Mouse (Mus musculus) heart, embryonic 13.5 days (tissue): ENCODE measurements around the gene Nacc1. TPM values are rescaled to one million over a fixed set of nuclear protein-coding genes. Genes with fewer than 3 reads are reported as not detected.

ENCODE experiments used
- ATAC-seq: fragments of 200-750 bp; cut with Nextera tagmentation; 2 replicates; pipeline ENCODE4 v1.8.0; 2017; ENCODE audit warnings: moderate TSS enrichment; ENCODE audit not compliant: insufficient number of reproducible peaks, low FRiP score, low TSS enrichment; ENCODE audit errors: extremely low read depth
- H3K27ac ChIP-seq: fragments of 300-500 bp; sonication (generic); replicated peaks from 2 replicates; pipeline ENCODE4 v1.5.1; 2015; ENCODE audit warnings: moderate library complexity, mild to moderate bottlenecking, inconsistent platforms
- H3K27me3 ChIP-seq: fragments of 300-500 bp; sonication (generic); replicated peaks from 2 replicates; pipeline ENCODE4 v1.6.1; 2015; ENCODE audit warnings: mild to moderate bottlenecking, inconsistent platforms
- H3K36me3 ChIP-seq: fragments of 300-500 bp; sonication (generic); 2 replicates; pipeline ENCODE4 v1.6.1; 2015; ENCODE audit warnings: mild to moderate bottlenecking, inconsistent platforms
- H3K4me1 ChIP-seq: fragments of 300-500 bp; sonication (generic); 2 replicates; pipeline ENCODE4 v1.6.1; 2015; ENCODE audit warnings: inconsistent platforms
- H3K4me2 ChIP-seq: fragments of 300-500 bp; sonication (generic); 2 replicates; pipeline ENCODE4 v1.6.1; 2015; ENCODE audit warnings: inconsistent platforms, mild to moderate bottlenecking, moderate library complexity
- H3K4me3 ChIP-seq: fragments of 300-500 bp; sonication (generic); 2 replicates; pipeline ENCODE4 v1.5.1; 2015; ENCODE audit warnings: moderate library complexity, mild to moderate bottlenecking, inconsistent platforms
- H3K9ac ChIP-seq: fragments of 300-500 bp; sonication (generic); 2 replicates; pipeline ENCODE4 v1.6.1; 2015; ENCODE audit warnings: inconsistent platforms, mild to moderate bottlenecking, moderate library complexity
- H3K9me3 ChIP-seq: fragments of 300-500 bp; sonication (generic); 2 replicates; pipeline ENCODE4 v1.6.1; 2016; ENCODE audit warnings: inconsistent platforms
- WGBS: fragments of 180-500 bp; shearing (Covaris S2); methylation state at CpG from one replicate; pipeline ENCODE4 v1.1.7; 2015; ENCODE audit warnings: mixed read lengths; 5-methylcytosine and 5-hydroxymethylcytosine counted together
- polyA plus RNA-seq: library from polyadenylated mRNA; unstranded; fragments of >200 nt; fragmentation: Nextera tagmentation; extraction: Ambion mirVana; gene quantifications from 2 replicates; pipeline ENCODE4 v1.2.1, GENCODE M21; 2015

Nacc1 gene
- polyA plus RNA-seq, 1 experiment from 2014 or later = 15.7 TPM

DNA sequence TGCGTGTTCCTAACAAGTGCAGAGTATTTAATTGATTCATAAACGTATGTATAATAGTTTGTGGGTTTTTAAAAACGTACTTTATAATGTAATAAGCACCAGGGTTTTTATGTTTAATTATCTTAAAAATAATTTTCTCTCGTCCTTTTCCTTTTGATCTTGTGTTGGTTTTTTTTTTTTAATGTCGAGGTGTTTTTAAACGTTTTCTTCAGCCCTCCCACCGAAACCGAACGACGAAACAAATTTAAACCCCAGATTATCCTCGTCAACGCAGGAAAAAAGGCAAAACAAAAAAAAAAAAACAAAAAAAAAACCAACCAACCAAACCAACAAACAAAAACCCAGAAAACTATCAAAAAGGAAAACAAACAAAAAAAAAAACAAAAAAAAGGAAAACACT lies 18.3 kb upstream of the Nacc1 start:
- H3K4me2 ChIP-seq = peak overlapping the region; percentile 74
- H3K27me3 ChIP-seq = peaks cover 71% of the 10 kb centered on the region
- H3K9ac ChIP-seq = peak overlapping the region; percentile 87
- peak overlapping the region; percentile 93 for H3K27ac ChIP-seq
- H3K36me3 ChIP-seq = peaks cover 17% of the 10 kb centered on the region
- H3K4me3 ChIP-seq = peak overlapping the region; percentile 57
- ATAC-seq = no peak
- 4% methylated on average over 12 of the region's 12 CpGs for WGBS
- peaks cover 84% of the 10 kb centered on the region for H3K4me1 ChIP-seq
- no peaks in the 10 kb centered on the region for H3K9me3 ChIP-seq

DNA sequence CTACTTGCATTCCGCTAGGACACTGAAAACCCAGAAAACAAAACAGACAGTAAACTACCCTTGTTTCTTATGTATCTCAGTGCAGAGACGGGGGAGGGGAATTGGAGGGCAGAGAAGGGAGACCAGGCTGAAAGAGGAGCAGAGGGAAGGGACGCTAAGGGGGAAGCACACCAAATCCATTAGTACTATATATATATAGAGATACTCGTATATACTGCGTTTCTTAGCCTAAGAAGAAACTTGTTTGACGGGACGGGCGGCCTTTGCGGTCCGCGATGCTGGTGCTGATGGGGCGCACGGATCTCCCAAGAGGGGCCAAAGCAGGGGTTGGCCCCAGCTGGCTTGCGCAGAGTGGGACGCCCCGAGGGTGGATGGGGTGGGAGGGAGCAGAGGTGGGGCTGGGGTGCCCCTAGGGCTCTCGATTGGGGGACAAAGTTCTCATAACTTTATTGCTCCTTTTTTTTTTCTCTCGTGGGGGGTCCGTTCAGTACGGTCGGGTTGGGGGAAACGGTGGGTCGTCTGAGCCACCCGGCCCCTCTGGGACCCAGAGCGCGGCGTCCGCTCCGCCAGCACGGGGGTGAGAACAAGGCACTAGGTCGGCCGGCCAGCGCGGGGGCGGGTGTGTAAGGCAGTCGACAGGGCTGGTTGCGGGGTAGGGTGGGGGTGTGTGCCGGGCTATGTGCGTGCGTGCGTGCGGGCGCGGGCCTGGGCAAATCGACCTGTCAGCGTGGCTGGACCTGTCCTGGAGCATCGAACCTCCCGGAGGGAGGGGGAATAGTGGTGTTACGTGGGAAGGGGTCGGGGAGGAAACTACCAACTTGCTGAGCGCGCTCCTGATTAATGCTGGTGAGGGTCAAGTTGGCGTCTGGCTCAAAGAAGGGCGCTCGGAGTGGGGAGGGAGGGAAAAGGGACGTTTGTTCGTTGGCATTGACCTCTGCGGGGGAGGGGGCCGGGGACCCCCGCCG lies 17.5 kb upstream of the Nacc1 start:
- Histone ChIP-seq H3K4me1 (peaks cover 87% of the 10 kb centered on the region), H3K36me3 (peaks cover 16% of the 10 kb centered on the region), H3K9me3 (no peaks in the 10 kb centered on the region), H3K27me3 (peaks cover 71% of the 10 kb centered on the region), H3K4me3 (peak overlapping the region; percentile 57), H3K9ac (peak overlapping the region; percentile 87), H3K27ac (peak overlapping the region; percentile 93), H3K4me2 (peak overlapping the region; percentile 74)
- 2% methylated on average over 61 of the region's 61 CpGs for WGBS
- no peak; the same call in 1 of the 2 replicates for ATAC-seq

GRCm38 (mm10) chr8:84704356-84704755 lies 16.7 kb upstream of the Nacc1 start:
- peaks cover 85% of the 10 kb centered on the region for H3K4me1 ChIP-seq

DNA sequence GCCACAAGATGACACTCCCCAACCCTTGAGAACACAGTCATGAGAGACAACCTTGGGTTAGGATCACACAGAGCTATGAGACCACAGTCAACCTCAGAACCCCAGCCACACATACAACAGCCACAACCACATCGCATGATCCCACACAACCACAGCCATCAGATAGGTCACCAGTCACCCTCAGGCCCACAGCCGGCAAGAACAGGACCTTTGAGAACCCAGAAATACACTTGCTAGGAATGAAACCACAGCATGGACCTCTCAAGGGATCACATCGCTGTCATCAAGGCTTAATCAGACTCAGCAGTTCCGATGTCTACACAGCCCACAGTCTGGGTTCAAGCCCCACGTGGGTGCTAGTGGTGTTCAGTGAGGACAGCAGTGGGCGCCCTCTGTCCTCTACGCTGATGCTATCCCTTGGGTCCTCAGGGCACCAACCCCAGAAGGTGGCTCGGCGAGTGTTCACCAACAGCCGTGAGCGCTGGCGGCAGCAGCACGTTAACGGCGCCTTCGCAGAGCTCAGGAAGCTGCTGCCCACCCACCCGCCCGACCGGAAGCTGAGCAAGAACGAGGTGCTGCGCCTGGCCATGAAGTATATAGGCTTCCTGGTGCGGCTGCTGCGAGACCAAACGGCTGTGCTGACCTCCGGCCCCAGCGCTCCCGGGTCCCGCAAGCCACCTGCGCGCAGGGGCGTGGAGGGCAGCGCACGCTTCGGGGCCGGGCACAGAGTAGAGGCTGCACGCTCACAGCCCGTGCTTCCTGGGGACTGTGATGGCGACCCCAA lies 16.0 kb upstream of the Nacc1 start:
- H3K36me3 ChIP-seq = peaks cover 26% of the 10 kb centered on the region
- no peaks in the 10 kb centered on the region for H3K9me3 ChIP-seq
- peak overlapping the region; percentile 93 for H3K27ac ChIP-seq
- peak overlapping the region; percentile 74 for H3K4me2 ChIP-seq
- peak overlapping the region; percentile 87 for H3K9ac ChIP-seq
- WGBS = 10% methylated on average over 38 of the region's 38 CpGs
- ATAC-seq = no peak
- H3K4me3 ChIP-seq = peak overlapping the region; percentile 57
- H3K27me3 ChIP-seq = peaks cover 66% of the 10 kb centered on the region
- H3K4me1 ChIP-seq = peaks cover 85% of the 10 kb centered on the region

More at GRCm38 (mm10) chr8:84704356-84704755, 16.7 kb upstream of the Nacc1 start:
- H3K27ac ChIP-seq = peak overlapping the region; percentile 93
- peak overlapping the region; percentile 87 for H3K9ac ChIP-seq
- H3K27me3 ChIP-seq = peaks cover 71% of the 10 kb centered on the region
- ATAC-seq = 0 out of 2 replicates have a peak, but pooled peaks have one; percentile 21
- peak overlapping the region; percentile 74 for H3K4me2 ChIP-seq
- 3% methylated on average over 16 of the region's 16 CpGs for WGBS
- H3K9me3 ChIP-seq = no peaks in the 10 kb centered on the region
- peaks cover 19% of the 10 kb centered on the region for H3K36me3 ChIP-seq
- H3K4me3 ChIP-seq = peak overlapping the region; percentile 57

- peak overlapping the region; percentile 87 for H3K9ac ChIP-seq
- peak overlapping the region; percentile 93 for H3K27ac ChIP-seq
- 76% methylated on average over 6 of the region's 6 CpGs for WGBS
- H3K36me3 ChIP-seq = peaks cover 30% of the 10 kb centered on the region
- H3K4me3 ChIP-seq = peak overlapping the region; percentile 57
- peaks cover 86% of the 10 kb centered on the region for H3K4me1 ChIP-seq
- H3K9me3 ChIP-seq = no peaks in the 10 kb centered on the region
- peak overlapping the region; percentile 74 for H3K4me2 ChIP-seq
- peaks cover 60% of the 10 kb centered on the region for H3K27me3 ChIP-seq
- no peak for ATAC-seq
Measured at GRCm38 (mm10) chr8:84702963-84703465, 15.4 kb upstream of the Nacc1 start.

GRCm38 (mm10) chr8:84702561-84702960 lies 14.9 kb upstream of the Nacc1 start:
- H3K36me3 ChIP-seq = peaks cover 30% of the 10 kb centered on the region
- H3K4me3 ChIP-seq = peak overlapping the region; percentile 57
- peaks cover 55% of the 10 kb centered on the region for H3K27me3 ChIP-seq
- 62% methylated on average over 9 of the region's 9 CpGs for WGBS
- peak overlapping the region; percentile 93 for H3K27ac ChIP-seq
- peak overlapping the region; percentile 87 for H3K9ac ChIP-seq
- peak overlapping the region; percentile 74 for H3K4me2 ChIP-seq
- no peaks in the 10 kb centered on the region for H3K9me3 ChIP-seq
- H3K4me1 ChIP-seq = peaks cover 83% of the 10 kb centered on the region
- ATAC-seq = no peak

DNA sequence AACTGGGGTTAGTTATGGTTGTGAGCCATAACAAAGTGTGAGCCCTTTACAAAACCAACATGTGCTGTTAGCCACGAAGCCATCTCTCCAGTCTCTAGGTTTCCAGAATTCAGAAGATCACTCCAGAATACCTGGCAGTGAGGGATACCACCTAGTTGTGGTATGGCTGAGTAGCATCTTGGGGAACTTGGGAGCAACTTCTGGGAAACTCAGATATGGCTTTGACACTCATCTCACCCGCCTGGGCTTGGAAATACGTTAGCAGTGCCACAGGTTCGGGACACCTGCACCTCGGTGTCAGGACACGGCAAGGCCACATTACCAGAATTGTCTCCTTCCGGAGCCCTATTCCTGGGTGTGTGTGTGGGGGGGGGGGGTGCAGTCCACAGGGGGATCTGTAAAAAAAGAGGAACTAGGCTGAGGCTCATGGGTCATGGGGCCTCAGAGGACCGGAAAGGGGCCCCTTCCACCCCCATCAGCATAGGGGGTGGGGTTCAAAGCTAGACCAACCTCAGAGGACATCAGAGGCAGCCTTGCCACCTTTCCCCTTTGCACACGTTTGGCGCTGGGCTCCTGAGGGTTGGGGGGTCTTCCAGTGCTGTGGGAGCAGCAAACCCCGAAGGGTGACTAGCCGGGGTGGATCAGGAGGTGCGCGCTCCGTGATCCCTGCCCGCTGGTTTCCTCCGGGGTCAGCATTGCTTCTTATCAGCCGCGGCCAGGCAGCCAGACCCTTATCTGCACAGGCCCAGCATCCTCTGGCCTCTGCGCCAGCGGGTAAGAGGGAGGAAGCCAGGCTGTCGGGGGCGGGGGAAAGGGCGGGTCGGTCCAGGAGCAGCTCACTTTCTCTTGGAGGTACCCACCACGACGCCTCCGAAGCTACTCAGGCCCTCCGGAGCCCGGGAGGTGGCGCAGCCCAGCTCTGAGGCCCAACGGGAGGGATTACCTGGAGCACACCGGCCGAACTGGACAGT lies 13.6 kb upstream of the Nacc1 start, which contains the start of gene Lyl1:
Lyl1 (plus strand) TSS at position 517 of the 971 bp plus-strand sequence.
- H3K4me1 ChIP-seq = peaks cover 70% of the 10 kb centered on the region
- H3K9ac ChIP-seq = peak within 1 kb of the TSS; percentile 87
- H3K9me3 ChIP-seq = no peaks in the 10 kb centered on the region
- peak within 1 kb of the TSS; percentile 57 for H3K4me3 ChIP-seq
- peak; percentile 73 for ATAC-seq
- H3K27ac ChIP-seq = peak within 1 kb of the TSS; percentile 93
- H3K27me3 ChIP-seq = peaks cover 42% of the 10 kb centered on the region
- 5% methylated on average over 34 of the region's 34 CpGs for WGBS
- peak within 1 kb of the TSS; percentile 74 for H3K4me2 ChIP-seq
- H3K36me3 ChIP-seq = peaks cover 40% of the 10 kb centered on the region

- Histone ChIP-seq H3K27ac (peak overlapping the region; percentile 93), H3K9ac (peak overlapping the region; percentile 41; the same call in 1 of the 2 replicates), H3K4me2 (peak overlapping the region; percentile 74)
Measured at GRCm38 (mm10) chr8:84700526-84700925, 12.9 kb upstream of the Nacc1 start.

DNA sequence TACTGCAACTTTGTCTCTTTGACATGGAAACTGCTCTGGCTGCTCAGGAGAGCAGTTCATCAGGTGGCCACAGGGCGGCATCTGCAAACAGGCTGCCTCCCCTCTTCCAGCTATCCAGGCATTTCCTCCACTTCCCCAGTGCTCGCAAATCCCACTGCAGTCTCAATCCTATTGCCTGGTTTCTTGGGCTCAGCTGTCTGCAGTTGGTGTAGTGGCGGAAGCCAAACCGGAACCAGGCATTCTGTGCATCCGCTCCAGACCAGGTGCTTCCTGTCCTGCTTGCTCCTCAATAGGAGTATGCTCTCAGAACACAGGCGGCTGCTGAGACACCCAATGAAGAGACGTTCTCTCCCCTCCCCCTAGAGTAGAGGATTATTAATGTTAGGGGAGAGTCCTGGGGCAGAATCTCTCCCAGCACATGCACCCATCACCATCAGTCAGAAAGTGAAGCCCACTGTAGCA lies 12.2 kb upstream of the Nacc1 start:
- H3K36me3 ChIP-seq = peaks cover 54% of the 10 kb centered on the region
- 58% methylated on average over 7 of the region's 7 CpGs for WGBS
- H3K9me3 ChIP-seq = no peaks in the 10 kb centered on the region
- H3K4me3 ChIP-seq = peak overlapping the region; percentile 1; the same call in 1 of the 2 replicates
- peak overlapping the region; percentile 74 for H3K4me2 ChIP-seq
- peak overlapping the region; percentile 41 for H3K9ac ChIP-seq
- peak overlapping the region; percentile 93 for H3K27ac ChIP-seq
- H3K27me3 ChIP-seq = peaks cover 33% of the 10 kb centered on the region
- peaks cover 62% of the 10 kb centered on the region for H3K4me1 ChIP-seq
- ATAC-seq = no peak

More at GRCm38 (mm10) chr8:84700526-84700925, 12.9 kb upstream of the Nacc1 start:
- Histone ChIP-seq H3K4me1 (peaks cover 67% of the 10 kb centered on the region), H3K4me3 (peak overlapping the region; percentile 1; the same call in 1 of the 2 replicates), H3K27me3 (peaks cover 39% of the 10 kb centered on the region), H3K9me3 (no peaks in the 10 kb centered on the region), H3K36me3 (peaks cover 47% of the 10 kb centered on the region)
- WGBS = 68% methylated on average over 5 of the region's 5 CpGs
- no peak for ATAC-seq

DNA sequence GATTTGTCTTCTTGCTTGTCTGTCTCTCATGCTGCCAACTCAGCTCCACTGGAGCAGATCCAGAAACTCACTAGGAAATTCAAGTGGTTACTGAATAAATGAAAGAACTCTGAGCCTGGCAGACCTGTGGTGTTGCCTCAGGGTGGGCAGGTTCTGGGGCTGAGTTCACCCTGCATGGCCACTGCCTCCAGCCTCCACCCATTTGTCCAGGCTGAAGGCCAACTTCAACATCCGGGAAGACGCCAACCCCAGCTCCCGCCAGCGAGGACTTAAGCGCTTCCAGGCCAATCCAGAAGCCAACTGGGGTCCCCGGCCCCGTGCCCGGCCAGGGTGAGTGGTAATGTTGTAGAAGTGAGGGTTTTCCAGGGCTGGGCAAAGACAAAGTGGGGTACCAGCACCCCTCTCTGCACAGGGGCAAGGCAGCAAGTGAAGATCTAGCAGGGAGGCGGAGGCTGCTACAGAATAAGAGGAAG lies 11.3 kb upstream of the Nacc1 start:
- Histone ChIP-seq H3K27me3 (peaks cover 24% of the 10 kb centered on the region), H3K4me3 (peak overlapping the region; percentile 17), H3K27ac (peak overlapping the region; percentile 93), H3K4me1 (peaks cover 52% of the 10 kb centered on the region), H3K9ac (peak overlapping the region; percentile 44), H3K36me3 (peaks cover 62% of the 10 kb centered on the region), H3K4me2 (peak overlapping the region; percentile 74), H3K9me3 (no peaks in the 10 kb centered on the region)
- no peak for ATAC-seq
- WGBS = 69% methylated on average over 9 of the region's 9 CpGs
